Mouse (Mus musculus) MEL (cell line): ENCODE measurements around the gene Zmiz1.

Experiments used
- CTCF ChIP-seq, 3 experiments: IDR thresholded peaks in 2 of 3; conservative IDR thresholded peaks in 1 of 3; 2 replicates each; pipeline ENCODE4 v1.5.1; 2011 to 2012; ENCODE audit warnings: low read length in 3 of 3, low read depth in 2 of 3, mild to moderate bottlenecking in 2 of 3, improper control_type of control experiment in 1 of 3, inconsistent platforms in 1 of 3, mixed read lengths in 1 of 3, moderate library complexity in 1 of 3; ENCODE audit not compliant: control insufficient read depth in 1 of 3, insufficient read depth in 1 of 3, poor library complexity in 1 of 3, severe bottlenecking in 1 of 3
- E2F4 ChIP-seq: IDR thresholded peaks from 2 replicates; pipeline ENCODE4 v1.6.1; 2011; ENCODE audit warnings: low read depth, low read length, improper control_type of control experiment, borderline replicate concordance
- POLR2A ChIP-seq, 2 experiments: IDR thresholded peaks; 2 replicates each; pipeline ENCODE4 v1.6.1; 2011 to 2012; ENCODE audit warnings: low read length in 2 of 2, mild to moderate bottlenecking in 2 of 2, control low read depth in 1 of 2, improper control_type of control experiment in 1 of 2, low read depth in 1 of 2, moderate library complexity in 1 of 2; ENCODE audit not compliant: control insufficient read depth in 1 of 2, insufficient read depth in 1 of 2, poor library complexity in 1 of 2

DNA sequence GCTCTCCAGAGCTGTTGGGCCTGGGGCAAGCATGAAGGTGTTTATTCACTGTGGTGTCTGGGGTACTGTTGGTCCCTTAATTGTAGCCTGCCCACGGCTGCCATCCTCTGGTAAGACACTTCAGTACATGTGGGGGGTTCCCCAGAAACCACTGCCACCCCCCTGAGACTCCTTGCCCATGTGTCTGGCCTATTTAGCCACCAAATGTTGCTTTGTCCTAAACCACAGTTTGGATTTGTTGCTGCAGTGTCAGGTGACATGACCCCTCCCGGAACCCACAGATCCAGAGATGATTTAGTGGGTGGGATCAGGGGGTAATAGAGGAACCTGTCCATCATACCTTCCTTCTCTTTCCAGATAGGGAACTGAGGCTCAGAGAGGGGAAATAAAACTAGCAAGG is 12.1 kb downstream of the Zmiz1 start:
- TF ChIP-seq E2F4: no peak
- TF ChIP-seq CTCF (IDR thresholded peaks at IDR 0.05 in 2 of 3, conservative IDR thresholded peaks at IDR 0.05 in 1 of 3; ENCODE audit: control insufficient read depth in 1 of 3, insufficient read depth in 1 of 3, low read depth in 2 of 3, low read length in 3 of 3, poor library complexity in 1 of 3, severe bottlenecking in 1 of 3): peak in 1 of 3 experiments; percentile 22; a peak in 1 of 6 replicates
- no peak for TF ChIP-seq POLR2A (IDR thresholded peaks at IDR 0.05; ENCODE audit: control insufficient read depth in 1 of 2, insufficient read depth in 1 of 2, low read depth in 1 of 2, low read length in 2 of 2, poor library complexity in 1 of 2)
